Mouse (Mus musculus) kidney, embryonic 14.5 days (tissue): ENCODE measurements at regions not wholly inside any gene's neighbourhood (a gene's known extent, or its start where the extent isn't known, plus 50 kb on each side); places are given as distances from the start of the nearest gene placed in this dataset.

Source experiments
- ATAC-seq: fragments of 200-750 bp; cut with Nextera tagmentation; 2 replicates; pipeline ENCODE4 v1.8.0; 2017; ENCODE audit warnings: moderate number of reproducible peaks, mild to moderate bottlenecking, moderate TSS enrichment, moderate library complexity; ENCODE audit not compliant: low FRiP score, low TSS enrichment
- H3K27ac ChIP-seq: fragments of 300-500 bp; sonication (generic); 2 replicates; pipeline ENCODE4 v1.5.1; 2014; ENCODE audit warnings: low read depth, mild to moderate bottlenecking, low read length, moderate library complexity, mixed read lengths
- H3K27me3 ChIP-seq: fragments of 300-500 bp; sonication (generic); 2 replicates; pipeline ENCODE4 v1.6.1; 2014; ENCODE audit warnings: mild to moderate bottlenecking, low read length; ENCODE audit not compliant: control insufficient read depth, insufficient read depth
- H3K36me3 ChIP-seq: fragments of 300-500 bp; sonication (generic); 2 replicates; pipeline ENCODE4 v1.6.1; 2014; ENCODE audit warnings: low read length, mixed read lengths; ENCODE audit not compliant: control insufficient read depth, insufficient read depth
- H3K4me1 ChIP-seq: fragments of 300-500 bp; sonication (generic); 2 replicates; pipeline ENCODE4 v1.6.1; 2014; ENCODE audit warnings: low read length, mixed read lengths; ENCODE audit not compliant: control insufficient read depth, insufficient read depth
- H3K4me2 ChIP-seq: fragments of 300-500 bp; sonication (generic); replicated peaks from 2 replicates; pipeline ENCODE4 v1.6.1; 2014; ENCODE audit warnings: low read depth, mild to moderate bottlenecking, low read length
- H3K4me3 ChIP-seq: fragments of 300-500 bp; sonication (generic); 2 replicates; pipeline ENCODE4 v1.5.1; 2014; ENCODE audit warnings: mild to moderate bottlenecking, low read length
- H3K9ac ChIP-seq: fragments of 300-500 bp; sonication (generic); 2 replicates; pipeline ENCODE4 v1.6.1; 2014; ENCODE audit warnings: low read depth, mild to moderate bottlenecking, low read length, moderate library complexity
- H3K9me3 ChIP-seq: fragments of 300-500 bp; sonication (generic); 2 replicates; pipeline ENCODE4 v1.6.1; 2016; ENCODE audit warnings: low read length; ENCODE audit not compliant: control insufficient read depth
- whole genome bisulfite sequencing: fragments of 180-500 bp; shearing (Covaris S2); extraction: QIAGEN DNeasy Blood & Tissue Kit; methylation state at CpG from one replicate; pipeline ENCODE4 v1.1.7; 2014; 5-methylcytosine and 5-hydroxymethylcytosine counted together

DNA sequence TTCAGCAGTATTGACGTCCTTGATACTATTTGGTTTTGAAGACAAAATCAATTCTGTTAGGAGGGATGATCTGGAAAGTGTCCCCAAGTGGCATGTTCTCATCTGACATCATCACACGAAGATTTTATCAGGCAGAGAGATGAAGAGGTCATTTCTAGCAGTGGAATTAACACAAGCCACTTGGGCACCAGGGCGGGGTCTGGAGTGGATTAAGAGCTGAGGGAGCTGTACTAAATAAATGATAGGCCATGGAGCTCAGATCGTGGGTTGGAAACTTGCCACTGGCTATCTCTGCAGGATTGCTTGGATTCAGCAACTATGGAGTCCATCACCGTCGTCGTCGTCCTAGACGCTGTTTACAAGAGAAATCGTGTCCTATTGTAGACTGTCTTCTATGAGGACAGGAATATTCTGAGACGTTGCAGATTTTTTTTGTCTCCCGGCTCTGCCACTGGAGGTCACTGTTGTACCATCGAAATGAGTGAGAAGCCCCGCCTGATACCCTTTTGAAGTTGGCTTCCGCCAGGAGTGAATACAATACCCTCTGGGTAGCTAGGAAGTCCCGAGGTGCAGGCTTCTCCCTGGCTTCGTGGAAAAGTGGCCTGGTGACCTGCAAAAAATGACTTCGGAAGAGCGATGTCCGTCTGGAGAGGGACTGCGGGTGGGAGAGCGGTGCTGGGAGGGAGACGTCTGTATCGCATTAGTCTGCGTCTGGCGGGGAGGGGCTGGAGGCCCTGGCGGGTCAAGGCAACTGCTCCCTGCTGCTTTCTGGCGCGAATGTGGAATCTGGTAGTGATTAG, 67.1 kb upstream of the Ubash3b start:
- 6% methylated on average over 29 of the region's 29 CpGs for WGBS
- Histone ChIP-seq H3K27me3 (no peaks in the 10 kb centered on the region), H3K4me3 (peak overlapping the region; percentile 35)

DNA sequence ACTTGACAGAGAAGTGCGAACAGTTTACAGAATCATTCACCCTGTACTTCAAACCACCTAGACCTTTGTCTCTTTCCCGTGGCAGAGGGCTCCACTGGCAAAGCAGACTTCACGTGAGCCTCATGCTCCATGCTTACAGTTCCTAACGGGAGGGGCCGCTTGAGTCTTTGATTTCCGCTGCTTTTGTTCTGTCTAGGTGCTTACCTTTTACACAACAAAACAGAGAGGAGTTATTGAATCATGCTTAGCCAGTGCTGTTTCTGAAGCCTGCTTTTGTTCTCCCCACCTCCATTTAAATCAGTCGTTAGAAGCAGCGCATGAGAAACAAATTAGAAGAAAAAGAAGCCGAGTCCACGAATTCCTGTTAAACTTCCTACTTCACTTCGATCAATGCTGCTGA, 61.9 kb upstream of the Ubash3b start:
- Histone ChIP-seq H3K4me2 (no peak overlapping the region), H3K27ac (no peak overlapping the region), H3K27me3 (no peaks in the 10 kb centered on the region), H3K9me3 (no peaks in the 10 kb centered on the region), H3K36me3 (no peaks in the 10 kb centered on the region), H3K9ac (no peak overlapping the region), H3K4me1 (0 out of 2 replicates have a peak, but pooled peaks cover 3% of the 10 kb centered on the region), H3K4me3 (no peak overlapping the region)
- 60% methylated on average over 11 of the region's 11 CpGs for WGBS
- ATAC-seq, result no peak

More for the DNA sequence above, 67.1 kb upstream of the Ubash3b start:
- Histone ChIP-seq H3K36me3 (no peaks in the 10 kb centered on the region), H3K4me2 (peak overlapping the region; percentile 49), H3K9me3 (no peaks in the 10 kb centered on the region), H3K4me1 (peaks cover 6% of the 10 kb centered on the region; the same call in 1 of the 2 replicates), H3K27ac (peak overlapping the region; percentile 65; the same call in 1 of the 2 replicates), H3K9ac (peak overlapping the region; percentile 62)
- peak; percentile 91 for ATAC-seq

DNA sequence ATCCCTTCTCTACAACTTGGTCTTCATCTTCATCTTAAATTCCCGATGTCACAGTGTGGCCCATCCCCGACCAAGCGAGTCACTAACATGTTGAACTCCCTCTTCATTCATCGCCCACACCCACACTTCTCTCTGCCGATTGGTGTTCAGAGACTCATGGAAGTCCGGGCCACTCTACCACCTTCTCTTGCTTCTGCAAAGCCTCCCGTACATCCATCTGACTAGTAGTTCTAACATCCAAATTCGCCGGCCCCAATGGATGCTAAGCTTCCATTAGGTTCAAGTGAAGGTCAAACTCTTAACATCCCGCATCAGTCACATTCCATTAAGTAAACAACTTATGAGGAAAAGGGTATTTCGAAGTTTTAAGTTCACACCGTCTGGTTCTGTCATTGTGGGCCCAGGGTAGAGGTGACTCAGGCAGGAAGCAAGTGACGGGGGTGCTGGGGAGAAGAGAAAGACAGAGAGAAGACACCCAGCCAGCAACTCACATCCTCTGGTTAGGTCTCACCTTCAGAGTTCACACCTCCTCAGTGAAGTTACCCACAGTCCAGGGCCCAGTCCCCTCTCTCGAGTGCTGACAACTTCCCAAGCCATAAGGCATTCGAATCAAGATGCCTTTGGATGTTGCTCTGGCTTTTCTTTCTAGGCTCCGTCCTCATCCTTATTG, 61.0 kb upstream of the Ubash3b start:
- Histone ChIP-seq H3K4me1 (0 out of 2 replicates have a peak, but pooled peaks cover 3% of the 10 kb centered on the region), H3K9me3 (no peaks in the 10 kb centered on the region), H3K36me3 (no peaks in the 10 kb centered on the region), H3K4me3 (no peak overlapping the region), H3K27ac (no peak overlapping the region), H3K4me2 (no peak overlapping the region), H3K9ac (no peak overlapping the region), H3K27me3 (no peaks in the 10 kb centered on the region)
- no peak for ATAC-seq
- WGBS, result 79% methylated on average over 16 of the region's 16 CpGs

DNA sequence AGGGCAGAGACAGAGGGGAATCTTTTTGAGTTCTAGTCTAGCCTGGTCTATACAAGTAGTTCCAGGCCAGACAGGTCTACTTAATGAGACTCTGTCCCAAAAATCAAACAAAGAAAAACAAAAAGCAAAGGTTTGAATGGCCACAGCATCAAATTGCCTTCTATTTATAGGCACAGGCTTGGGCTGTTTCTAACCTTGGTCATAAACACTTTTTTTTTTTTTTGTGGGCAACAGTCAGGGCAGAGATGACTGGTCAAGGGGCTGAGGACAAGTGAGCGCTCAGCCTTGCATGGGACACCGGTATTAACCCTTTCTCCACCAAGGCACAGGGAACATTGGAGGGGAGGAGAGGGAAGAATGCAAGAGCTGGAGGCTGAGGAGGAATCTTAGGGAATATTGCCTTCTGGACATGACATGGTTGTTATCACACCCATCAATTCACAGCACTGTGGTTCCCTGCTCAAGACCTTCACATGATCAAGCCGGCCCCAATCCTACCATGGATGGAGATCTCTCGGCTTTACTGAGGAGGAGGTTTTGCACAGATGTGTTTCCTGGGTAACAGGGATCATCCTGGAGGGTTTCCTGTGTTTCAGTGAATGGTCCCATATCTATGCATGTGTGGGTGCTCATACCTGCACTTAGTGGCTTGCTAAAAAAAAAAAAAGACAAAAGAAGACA, 59.8 kb upstream of the Ubash3b start:
- Histone ChIP-seq H3K4me2 (no peak overlapping the region), H3K9me3 (no peaks in the 10 kb centered on the region), H3K4me3 (no peak overlapping the region), H3K4me1 (no peaks in the 10 kb centered on the region), H3K27me3 (no peaks in the 10 kb centered on the region), H3K9ac (no peak overlapping the region), H3K36me3 (no peaks in the 10 kb centered on the region), H3K27ac (no peak overlapping the region)
- WGBS, result 69% methylated on average over 4 of the region's 4 CpGs
- no peak for ATAC-seq

DNA sequence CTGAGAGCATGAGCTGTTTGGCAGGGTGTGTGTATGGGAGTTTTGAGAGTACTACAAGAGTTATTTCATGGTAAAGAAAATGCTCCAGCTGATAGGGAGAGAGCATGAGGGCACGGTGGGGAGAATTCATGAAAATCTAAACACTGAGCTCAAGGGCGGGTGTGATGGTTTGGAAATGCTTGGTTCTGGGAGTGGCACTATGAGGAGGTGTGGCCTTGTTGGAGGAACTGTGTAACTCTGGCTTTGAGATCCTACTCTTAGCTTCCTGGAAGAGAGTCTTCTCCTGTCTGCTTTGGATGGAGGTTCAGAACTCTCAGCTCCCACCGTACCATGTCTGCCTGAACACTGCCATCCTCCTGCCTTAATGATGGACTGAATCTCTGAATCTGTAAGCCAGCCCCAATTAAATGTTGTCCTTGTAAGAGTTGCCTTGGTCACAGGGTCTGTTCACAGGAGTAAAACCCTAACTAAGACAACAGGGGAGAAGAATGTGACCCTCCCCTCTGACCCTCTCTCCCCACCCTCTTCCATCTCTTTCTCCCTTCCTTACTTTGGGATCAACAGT, 58.7 kb upstream of the Ubash3b start:
- Histone ChIP-seq H3K9me3 (no peaks in the 10 kb centered on the region), H3K27me3 (no peaks in the 10 kb centered on the region), H3K4me3 (no peak overlapping the region), H3K36me3 (no peaks in the 10 kb centered on the region), H3K4me1 (no peaks in the 10 kb centered on the region), H3K4me2 (no peak overlapping the region), H3K27ac (no peak overlapping the region), H3K9ac (no peak overlapping the region)
- no peak for ATAC-seq
- 90% methylated on average over 3 of the region's 3 CpGs for WGBS

DNA sequence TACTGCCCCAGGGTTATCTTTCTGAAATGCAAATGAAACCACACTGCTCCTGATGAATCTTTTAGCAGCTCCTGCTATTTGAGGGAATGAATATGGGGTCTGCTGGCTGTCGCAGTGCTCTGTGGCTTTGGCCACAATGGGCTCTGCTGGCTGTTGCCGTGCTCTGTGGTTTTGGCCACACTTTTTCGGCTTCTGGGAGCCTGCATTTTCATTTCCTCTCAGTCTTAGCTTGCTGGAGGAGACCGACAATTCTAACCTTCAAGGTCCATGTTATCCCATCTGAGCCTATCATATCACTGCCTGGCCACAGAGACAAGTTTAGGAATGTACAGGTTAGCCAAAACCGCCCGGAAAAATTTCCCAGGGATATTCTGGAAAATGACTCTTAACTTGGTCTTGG, 57.2 kb upstream of the Ubash3b start:
- H3K36me3 ChIP-seq, result no peaks in the 10 kb centered on the region
- no peaks in the 10 kb centered on the region for H3K4me1 ChIP-seq
- ATAC-seq, result no peak
- no peak overlapping the region for H3K9ac ChIP-seq
- 94% methylated on average over 6 of the region's 6 CpGs for WGBS
- H3K4me2 ChIP-seq, result no peak overlapping the region
- H3K27ac ChIP-seq, result no peak overlapping the region
- H3K4me3 ChIP-seq, result no peak overlapping the region
- H3K9me3 ChIP-seq, result no peaks in the 10 kb centered on the region
- no peaks in the 10 kb centered on the region for H3K27me3 ChIP-seq

DNA sequence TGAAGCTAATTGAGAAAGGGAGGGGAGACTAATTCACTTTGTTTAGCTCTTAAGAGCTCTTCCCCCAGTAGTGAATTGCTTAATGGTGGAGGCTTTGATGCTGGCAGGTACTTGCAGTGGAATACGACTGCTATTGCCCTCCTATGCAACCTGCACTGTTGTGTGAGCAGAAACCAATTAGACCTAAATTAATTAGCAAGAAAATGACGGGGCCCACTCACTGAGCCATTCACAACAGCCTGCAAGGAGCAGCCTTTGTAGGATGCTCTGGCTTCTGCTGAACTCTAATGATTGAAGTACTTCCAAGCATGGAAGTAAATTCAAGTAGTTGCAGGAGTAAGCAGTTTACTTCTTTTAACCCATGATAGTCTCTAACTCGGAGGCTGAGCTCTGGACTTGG, 54.8 kb upstream of the Ubash3b start:
- no peaks in the 10 kb centered on the region for H3K27me3 ChIP-seq
- H3K4me1 ChIP-seq, result peaks cover 19% of the 10 kb centered on the region
- 30% methylated on average over 3 of the region's 3 CpGs for WGBS
- no peak overlapping the region for H3K27ac ChIP-seq
- no peak overlapping the region for H3K4me3 ChIP-seq
- H3K4me2 ChIP-seq, result no peak overlapping the region
- ATAC-seq, result no peak
- H3K9ac ChIP-seq, result no peak overlapping the region
- H3K9me3 ChIP-seq, result no peaks in the 10 kb centered on the region
- H3K36me3 ChIP-seq, result no peaks in the 10 kb centered on the region

DNA sequence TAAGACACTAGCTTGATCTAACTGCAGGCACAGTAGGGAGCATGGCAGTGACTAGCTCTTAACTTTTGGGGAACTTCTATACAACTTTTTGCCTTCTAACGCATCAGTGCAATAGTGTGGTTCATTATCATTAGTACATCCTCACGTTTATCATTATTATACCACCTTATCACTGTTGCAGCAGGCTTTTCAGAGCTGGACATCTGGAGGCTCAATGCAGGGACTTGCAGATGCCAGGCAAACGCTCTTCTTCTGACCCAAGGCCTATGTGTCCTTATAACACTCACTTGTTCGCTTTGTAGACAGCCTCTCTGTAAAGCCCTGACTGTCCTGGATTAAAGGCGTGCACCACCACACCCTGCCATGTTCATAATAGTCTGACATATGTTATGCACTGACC, 53.5 kb upstream of the Ubash3b start:
- Histone ChIP-seq H3K9ac (no peak overlapping the region), H3K4me2 (no peak overlapping the region), H3K4me3 (no peak overlapping the region), H3K27ac (no peak overlapping the region), H3K27me3 (no peaks in the 10 kb centered on the region), H3K9me3 (no peaks in the 10 kb centered on the region), H3K4me1 (peaks cover 19% of the 10 kb centered on the region), H3K36me3 (no peaks in the 10 kb centered on the region)
- ATAC-seq, result no peak
- 90% methylated on average over 5 of the region's 5 CpGs for WGBS
